Mouse (Mus musculus) stomach, embryonic 15.5 days (tissue): Measurements from ENCODE around the gene Smagp. TPM values are rescaled to one million over a fixed set of nuclear protein-coding genes. Genes with fewer than 3 reads are reported as not detected.

ENCODE experiments used
- ATAC-seq: fragments of 200-750 bp; cut with Nextera tagmentation; 2 replicates; pipeline ENCODE4 v1.8.0; 2017; ENCODE audit warnings: low read depth, moderate number of reproducible peaks, moderate TSS enrichment; ENCODE audit not compliant: insufficient read depth, low FRiP score
- H3K27ac ChIP-seq: fragments of 300-500 bp; sonication (generic); 2 replicates; pipeline ENCODE4 v1.5.1; 2015; ENCODE audit warnings: mild to moderate bottlenecking, inconsistent platforms
- H3K27me3 ChIP-seq: fragments of 300-500 bp; sonication (generic); replicated peaks from 2 replicates; pipeline ENCODE4 v1.6.1; 2015; ENCODE audit warnings: inconsistent platforms
- H3K36me3 ChIP-seq: fragments of 300-500 bp; sonication (generic); 2 replicates; pipeline ENCODE4 v1.6.1; 2015; ENCODE audit warnings: inconsistent platforms
- H3K4me1 ChIP-seq: fragments of 300-500 bp; sonication (generic); 2 replicates; pipeline ENCODE4 v1.6.1; 2015; ENCODE audit warnings: inconsistent platforms
- H3K4me2 ChIP-seq: fragments of 300-500 bp; sonication (generic); 2 replicates; pipeline ENCODE4 v1.6.1; 2015; ENCODE audit warnings: mild to moderate bottlenecking, inconsistent platforms
- H3K4me3 ChIP-seq: fragments of 300-500 bp; sonication (generic); replicated peaks from 2 replicates; pipeline ENCODE4 v1.5.1; 2015; ENCODE audit warnings: inconsistent platforms
- H3K9ac ChIP-seq: fragments of 300-500 bp; sonication (generic); 2 replicates; pipeline ENCODE4 v1.6.1; 2015; ENCODE audit warnings: inconsistent platforms
- H3K9me3 ChIP-seq: fragments of 300-500 bp; sonication (generic); 2 replicates; pipeline ENCODE4 v1.6.1; 2016; ENCODE audit warnings: inconsistent platforms
- WGBS: fragments of 180-500 bp; shearing (Covaris S2); methylation state at CpG from one replicate; pipeline ENCODE4 v1.1.7; 2015; 5-methylcytosine and 5-hydroxymethylcytosine counted together
- polyA plus RNA-seq: library from polyadenylated mRNA; unstranded; fragments of >200 nt; fragmentation: Nextera tagmentation; extraction: Ambion mirVana; gene quantifications from 2 replicates; pipeline ENCODE4 v1.2.1, GENCODE M21; 2015

Smagp gene
- polyA plus RNA-seq, 1 experiment from 2014 or later = 41.9 TPM

- peaks cover 29% of the 10 kb centered on the region for H3K27me3 ChIP-seq
- WGBS = 5% methylated on average over 38 of the region's 38 CpGs
- H3K9me3 ChIP-seq = no peaks in the 10 kb centered on the region
- H3K4me1 ChIP-seq = peaks cover 19% of the 10 kb centered on the region; the same call in 1 of the 2 replicates
- H3K4me3 ChIP-seq = peak overlapping the region; percentile 53
- peak overlapping the region; percentile 90 for H3K4me2 ChIP-seq
- no peaks in the 10 kb centered on the region for H3K36me3 ChIP-seq
- peak overlapping the region; percentile 78 for H3K27ac ChIP-seq
- ATAC-seq = no peak; the same call in 1 of the 2 replicates
- H3K9ac ChIP-seq = peak overlapping the region; percentile 47; the same call in 1 of the 2 replicates
These were observed 692 bp downstream of the Smagp start for GRCm38 (mm10) chr15:100635851-100636645.

- no peaks in the 10 kb centered on the region for H3K9me3 ChIP-seq
- no peak overlapping the region for H3K9ac ChIP-seq
- H3K27ac ChIP-seq = peak overlapping the region; percentile 78; the same call in 1 of the 2 replicates
- H3K4me3 ChIP-seq = peak overlapping the region; percentile 53
- peak overlapping the region; percentile 90 for H3K4me2 ChIP-seq
- H3K27me3 ChIP-seq = peaks cover 29% of the 10 kb centered on the region
- H3K36me3 ChIP-seq = no peaks in the 10 kb centered on the region
- peaks cover 15% of the 10 kb centered on the region; the same call in 1 of the 2 replicates for H3K4me1 ChIP-seq
- 8% methylated on average over 9 of the region's 9 CpGs for WGBS
- ATAC-seq = no peak
These were observed 1.5 kb downstream of the Smagp start for GRCm38 (mm10) chr15:100635239-100635638.

GRCm38 (mm10) chr15:100633341-100633740, 3.4 kb downstream of the Smagp start:
- Histone ChIP-seq H3K4me3 (no peak overlapping the region), H3K9ac (no peak overlapping the region), H3K4me2 (no peak overlapping the region), H3K36me3 (no peaks in the 10 kb centered on the region), H3K27me3 (peaks cover 29% of the 10 kb centered on the region), H3K27ac (peak overlapping the region; percentile 41; the same call in 1 of the 2 replicates), H3K4me1 (peaks cover 20% of the 10 kb centered on the region), H3K9me3 (no peaks in the 10 kb centered on the region)
- ATAC-seq = no peak
- WGBS = 74% methylated on average over 10 of the region's 10 CpGs

GRCm38 (mm10) chr15:100632323-100632722, 4.4 kb downstream of the Smagp start:
- H3K4me3 ChIP-seq = no peak overlapping the region
- H3K36me3 ChIP-seq = no peaks in the 10 kb centered on the region
- no peaks in the 10 kb centered on the region for H3K9me3 ChIP-seq
- no peak overlapping the region for H3K4me2 ChIP-seq
- peaks cover 22% of the 10 kb centered on the region for H3K27me3 ChIP-seq
- H3K4me1 ChIP-seq = peaks cover 27% of the 10 kb centered on the region
- 67% methylated on average over 5 of the region's 5 CpGs for WGBS
- no peak overlapping the region for H3K9ac ChIP-seq
- no peak for ATAC-seq
- H3K27ac ChIP-seq = no peak overlapping the region

GRCm38 (mm10) chr15:100631454-100632170, 5.1 kb downstream of the Smagp start:
- no peaks in the 10 kb centered on the region for H3K36me3 ChIP-seq
- H3K4me3 ChIP-seq = no peak overlapping the region
- H3K4me2 ChIP-seq = no peak overlapping the region
- H3K27me3 ChIP-seq = peaks cover 15% of the 10 kb centered on the region
- 76% methylated on average over 12 of the region's 12 CpGs for WGBS
- no peak overlapping the region for H3K9ac ChIP-seq
- no peaks in the 10 kb centered on the region for H3K9me3 ChIP-seq
- peaks cover 20% of the 10 kb centered on the region for H3K4me1 ChIP-seq
- ATAC-seq = no peak
- no peak overlapping the region for H3K27ac ChIP-seq

GRCm38 (mm10) chr15:100630126-100630525, 6.6 kb downstream of the Smagp start:
- Histone ChIP-seq H3K9ac (no peak overlapping the region), H3K4me2 (no peak overlapping the region), H3K36me3 (no peaks in the 10 kb centered on the region), H3K4me1 (peaks cover 12% of the 10 kb centered on the region), H3K4me3 (no peak overlapping the region), H3K9me3 (no peaks in the 10 kb centered on the region), H3K27ac (no peak overlapping the region), H3K27me3 (0 out of 2 replicates have a peak, but pooled peaks cover 4% of the 10 kb centered on the region)
- WGBS = 71% methylated on average over 3 of the region's 3 CpGs
- ATAC-seq = no peak

- H3K27me3 ChIP-seq = no peaks in the 10 kb centered on the region
- no peak overlapping the region for H3K27ac ChIP-seq
- 30% methylated on average over 7 of the region's 7 CpGs for WGBS
- H3K4me2 ChIP-seq = no peak overlapping the region
- no peaks in the 10 kb centered on the region for H3K36me3 ChIP-seq
- no peak for ATAC-seq
- no peak overlapping the region for H3K9ac ChIP-seq
- peaks cover 12% of the 10 kb centered on the region for H3K4me1 ChIP-seq
- no peaks in the 10 kb centered on the region for H3K9me3 ChIP-seq
- no peak overlapping the region for H3K4me3 ChIP-seq
These were observed 7.9 kb downstream of the Smagp start for GRCm38 (mm10) chr15:100628797-100629196.

- Histone ChIP-seq H3K4me2 (0 out of 2 replicates have a peak overlapping the region, but pooled peaks have one; percentile 2), H3K27ac (peak overlapping the region; percentile 52; the same call in 1 of the 2 replicates), H3K36me3 (no peaks in the 10 kb centered on the region), H3K9me3 (no peaks in the 10 kb centered on the region), H3K27me3 (no peaks in the 10 kb centered on the region), H3K4me3 (no peak overlapping the region), H3K9ac (no peak overlapping the region), H3K4me1 (peaks cover 12% of the 10 kb centered on the region)
- WGBS = 18% methylated on average over 11 of the region's 11 CpGs
- ATAC-seq = no peak
These were observed 8.9 kb downstream of the Smagp start for GRCm38 (mm10) chr15:100627774-100628370.

- Histone ChIP-seq H3K27ac (peak overlapping the region; percentile 52; the same call in 1 of the 2 replicates), H3K36me3 (no peaks in the 10 kb centered on the region), H3K4me2 (no peak overlapping the region), H3K4me1 (peaks cover 12% of the 10 kb centered on the region), H3K27me3 (no peaks in the 10 kb centered on the region), H3K9me3 (no peaks in the 10 kb centered on the region), H3K9ac (no peak overlapping the region), H3K4me3 (no peak overlapping the region)
- WGBS = 27% methylated on average over 10 of the region's 10 CpGs
- no peak for ATAC-seq
These were observed 9.5 kb downstream of the Smagp start for GRCm38 (mm10) chr15:100627287-100627686.

- H3K27ac ChIP-seq = no peak overlapping the region
- no peak overlapping the region for H3K4me2 ChIP-seq
- 87% methylated on average over 3 of the region's 3 CpGs for WGBS
- H3K9ac ChIP-seq = no peak overlapping the region
- no peaks in the 10 kb centered on the region for H3K9me3 ChIP-seq
- peaks cover 10% of the 10 kb centered on the region for H3K4me1 ChIP-seq
- ATAC-seq = no peak
- H3K36me3 ChIP-seq = peaks cover 4% of the 10 kb centered on the region
- no peak overlapping the region for H3K4me3 ChIP-seq
- no peaks in the 10 kb centered on the region for H3K27me3 ChIP-seq
These were observed 12.3 kb downstream of the Smagp start for GRCm38 (mm10) chr15:100624435-100624834.

GRCm38 (mm10) chr15:100623754-100624153, 13.0 kb downstream of the Smagp start:
- no peak overlapping the region for H3K4me3 ChIP-seq
- no peak overlapping the region for H3K27ac ChIP-seq
- H3K9ac ChIP-seq = no peak overlapping the region
- H3K27me3 ChIP-seq = no peaks in the 10 kb centered on the region
- peaks cover 10% of the 10 kb centered on the region for H3K4me1 ChIP-seq
- WGBS = 86% methylated on average over 9 of the region's 9 CpGs
- ATAC-seq = no peak
- H3K36me3 ChIP-seq = peaks cover 11% of the 10 kb centered on the region
- H3K9me3 ChIP-seq = no peaks in the 10 kb centered on the region
- H3K4me2 ChIP-seq = no peak overlapping the region
